Mouse (Mus musculus): ENCODE measurements around the gene Tas1r3. TPM values are rescaled to one million over a fixed set of nuclear protein-coding genes. Genes with fewer than 3 reads are reported as not detected.

Tas1r3 gene
- total and polyA plus RNA-seq, 3 experiments: 0.62 to 54.9 (median 1.1) TPM

GRCm38 (mm10) chr4:155891551-155892001 is 28.4 kb upstream of the Tas1r3 start, which contains the start of the genes Pusl1 and Acap3:
Pusl1 (minus strand) TSS chr4:155891781.
Acap3 (plus strand) TSS chr4:155891822.
- Histone ChIP-seq H3K9me3 (replicated peaks; ENCODE audit: insufficient read depth, low read length) (no peaks in the 10 kb centered on the region), H3K79me2 (ENCODE audit: control insufficient read depth, insufficient read depth, low read length, poor library complexity) (peaks cover 50% of the 10 kb centered on the region), H3K4me3 (ENCODE audit: control insufficient read depth in 1 of 2, insufficient read depth in 1 of 2, low read depth in 2 of 2, low read length in 2 of 2) (peak within 1 kb of the TSS; percentile 79 to 93), H3K27ac (ENCODE audit: control insufficient read depth, low read depth, low read length) (peak within 1 kb of the TSS; percentile 88), H3K36me3 (ENCODE audit: control insufficient read depth in 1 of 2, insufficient read depth in 2 of 2, low read length in 2 of 2) (peaks cover 0 to 4% of the 10 kb centered on the region in 2 experiments; a peak in 3 of 4 replicates), H3K4me1 (ENCODE audit: control insufficient read depth in 1 of 2, insufficient read depth in 2 of 2, low read length in 2 of 2) (peaks cover 5 to 17% of the 10 kb centered on the region in 2 experiments; a peak in 3 of 4 replicates), H3K27me3 (ENCODE audit: control insufficient read depth in 1 of 2, insufficient read depth in 2 of 2, low read length in 2 of 2) (no peaks in the 10 kb centered on the region), H3K9ac (ENCODE audit: control insufficient read depth, low read depth, low read length, poor library complexity, severe bottlenecking) (peak within 1 kb of the TSS; percentile 94)
- TF ChIP-seq ZKSCAN1 (IDR thresholded peaks at IDR 0.05; ENCODE audit: low read depth, low read length) (no peak), POLR2A (IDR thresholded peaks at IDR 0.05; ENCODE audit: control insufficient read depth in 1 of 2, insufficient read depth in 1 of 2, low read depth in 1 of 2, low read length in 2 of 2, poor library complexity in 1 of 2) (peak; percentile 72 to 74; a peak in 3 of 4 replicates), USF1 (IDR thresholded peaks at IDR 0.05; ENCODE audit: low read depth, low read length) (peak; percentile 83), BHLHE40 (IDR thresholded peaks at IDR 0.05; ENCODE audit: borderline replicate concordance, low read depth, low read length) (peak; percentile 72; the same call in 1 of the 2 replicates), MAX (IDR thresholded peaks at IDR 0.05; ENCODE audit: low read length) (peak; percentile 98), NRF1 (IDR thresholded peaks at IDR 0.05; ENCODE audit: insufficient read depth, low read depth, low read length, poor library complexity, severe bottlenecking) (peak; percentile 86), MAZ (IDR thresholded peaks at IDR 0.05; ENCODE audit: low read depth, low read length) (peak; percentile 55), MXI1 (IDR thresholded peaks at IDR 0.05; ENCODE audit: low read depth, low read length) (peak; percentile 100), E2F4 (IDR thresholded peaks at IDR 0.05; ENCODE audit: borderline replicate concordance, low read depth, low read length) (no peak), TBP (IDR thresholded peaks at IDR 0.05; ENCODE audit: low read depth, low read length) (no peak), EP300 (IDR thresholded peaks at IDR 0.05; ENCODE audit: low read depth in 1 of 2, low read length in 2 of 2) (peak in 1 of 2 experiments; percentile 37; a peak in 1 of 4 replicates), GABPA (IDR thresholded peaks at IDR 0.05; ENCODE audit: low read depth, low read length) (no peak), ELF1 (IDR thresholded peaks at IDR 0.05; ENCODE audit: low read depth, low read length) (no peak; the same call in 1 of the 2 replicates), SIN3A (IDR thresholded peaks at IDR 0.05; ENCODE audit: low read length) (peak; percentile 96), NELFE (IDR thresholded peaks at IDR 0.05; ENCODE audit: low read depth, low read length) (peak; percentile 78), MYC (IDR thresholded peaks at IDR 0.05; ENCODE audit: low read depth, low read length) (peak; percentile 94), TCF12 (IDR thresholded peaks at IDR 0.05; ENCODE audit: low read depth, low read length) (peak; percentile 39; the same call in 1 of the 2 replicates), POLR2AphosphoS2 (IDR thresholded peaks at IDR 0.05; ENCODE audit: low read length) (0 out of 2 replicates have a peak, but pooled peaks have one; percentile 51), HCFC1 (IDR thresholded peaks at IDR 0.05; ENCODE audit: low read depth, low read length) (peak; percentile 72), MYB (IDR thresholded peaks at IDR 0.05; ENCODE audit: low read depth, low read length) (no peak)
- peak; percentile 97 for DNase-seq (ENCODE audit: low read depth, low spot score)

Data from MEL (cell line).